Mouse (Mus musculus) midbrain, embryonic 10.5 days (tissue): ENCODE measurements around the gene Csnk2b. TPM values are rescaled to one million over a fixed set of nuclear protein-coding genes. Genes with fewer than 3 reads are reported as not detected.

Source experiments
- DNase-seq: peaks from one replicate; pipeline ENCODE4 v3.0.0-alpha.2; 2017; ENCODE audit warnings: low spot score
- H3K27ac ChIP-seq: fragments of 300-500 bp; sonication (generic); replicated peaks from 2 replicates; pipeline ENCODE4 v1.5.1; 2016; ENCODE audit warnings: mild to moderate bottlenecking
- H3K27me3 ChIP-seq: fragments of 300-500 bp; sonication (generic); 2 replicates; pipeline ENCODE4 v1.6.1; 2016; ENCODE audit warnings: low read depth, mild to moderate bottlenecking; ENCODE audit not compliant: poor library complexity, severe bottlenecking
- H3K36me3 ChIP-seq: fragments of 300-500 bp; sonication (generic); 2 replicates; pipeline ENCODE4 v1.6.1; 2016; ENCODE audit warnings: mild to moderate bottlenecking, moderate library complexity
- H3K4me1 ChIP-seq: fragments of 300-500 bp; sonication (generic); 2 replicates; pipeline ENCODE4 v1.6.1; 2016
- H3K4me3 ChIP-seq: fragments of 300-500 bp; sonication (generic); 2 replicates; pipeline ENCODE4 v1.5.1; 2016; ENCODE audit warnings: mild to moderate bottlenecking, moderate library complexity
- H3K9me3 ChIP-seq: fragments of 300-500 bp; sonication (generic); replicated peaks from 2 replicates; pipeline ENCODE4 v1.6.1; 2016; ENCODE audit warnings: mild to moderate bottlenecking
- WGBS: fragments of 180-500 bp; shearing (Covaris S2); methylation state at CpG from one replicate; pipeline ENCODE4 v1.1.7; 2016; 5-methylcytosine and 5-hydroxymethylcytosine counted together
- polyA plus RNA-seq: library from polyadenylated mRNA; unstranded; fragments of >200 nt; fragmentation: Nextera tagmentation; extraction: Ambion mirVana; gene quantifications from 2 replicates; pipeline ENCODE4 v1.2.1, GENCODE M21; 2016

Csnk2b gene
- polyA plus RNA-seq, 1 experiment from 2014 or later = 306 TPM

DNA sequence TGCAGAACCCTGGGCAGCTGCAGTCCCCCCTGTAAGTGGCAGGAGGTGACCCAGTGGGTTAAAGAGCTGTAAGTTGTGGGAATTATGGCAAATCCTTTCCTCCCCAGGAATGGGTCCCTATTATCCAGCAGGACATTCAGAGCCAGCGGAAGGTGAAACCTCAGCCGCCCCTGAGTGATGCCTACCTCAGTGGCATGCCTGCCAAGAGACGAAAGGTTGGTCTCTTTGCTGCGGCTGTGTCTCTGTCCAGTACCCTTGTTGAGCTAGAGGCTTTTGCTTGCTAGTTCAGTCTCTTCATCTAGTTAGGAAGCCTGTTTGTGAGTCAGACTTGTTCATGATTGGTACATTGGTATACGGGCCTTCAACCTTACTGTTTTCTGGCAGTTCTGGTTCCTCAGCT is 24.3 kb upstream of the Csnk2b start:
- H3K4me1 ChIP-seq = no peaks in the 10 kb centered on the region
- 92% methylated on average over 5 of the region's 5 CpGs for WGBS
- H3K9me3 ChIP-seq = peaks cover 13% of the 10 kb centered on the region
- no peak for DNase-seq
- no peak overlapping the region for H3K4me3 ChIP-seq
- peaks cover 99% of the 10 kb centered on the region for H3K36me3 ChIP-seq
- no peaks in the 10 kb centered on the region for H3K27me3 ChIP-seq
- no peak overlapping the region for H3K27ac ChIP-seq

DNA sequence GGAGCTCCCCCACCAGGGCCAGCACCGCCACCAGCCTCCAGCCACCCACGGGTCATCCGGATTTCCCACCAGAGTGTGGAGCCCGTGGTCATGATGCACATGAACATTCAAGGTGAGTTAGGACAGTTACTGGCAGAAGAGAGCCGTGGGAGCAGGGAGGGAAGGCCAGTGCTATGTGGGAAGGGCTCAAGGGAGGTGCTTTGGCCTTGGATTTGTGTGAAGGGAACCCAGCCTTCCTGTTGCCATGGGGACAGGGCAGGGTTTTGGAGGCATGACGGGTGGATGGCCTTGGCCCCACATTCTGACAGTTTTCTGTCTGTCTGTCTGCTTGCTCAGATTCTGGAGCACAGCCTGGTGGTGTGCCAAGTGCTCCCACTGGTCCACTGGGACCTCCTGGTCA is 20.1 kb upstream of the Csnk2b start:
- 89% methylated on average over 6 of the region's 6 CpGs for WGBS
- Histone ChIP-seq H3K9me3 (peaks cover 13% of the 10 kb centered on the region), H3K4me1 (peaks cover 10% of the 10 kb centered on the region), H3K4me3 (no peak overlapping the region), H3K36me3 (peaks cover 97% of the 10 kb centered on the region), H3K27me3 (no peaks in the 10 kb centered on the region), H3K27ac (no peak overlapping the region)
- DNase-seq = no peak

DNA sequence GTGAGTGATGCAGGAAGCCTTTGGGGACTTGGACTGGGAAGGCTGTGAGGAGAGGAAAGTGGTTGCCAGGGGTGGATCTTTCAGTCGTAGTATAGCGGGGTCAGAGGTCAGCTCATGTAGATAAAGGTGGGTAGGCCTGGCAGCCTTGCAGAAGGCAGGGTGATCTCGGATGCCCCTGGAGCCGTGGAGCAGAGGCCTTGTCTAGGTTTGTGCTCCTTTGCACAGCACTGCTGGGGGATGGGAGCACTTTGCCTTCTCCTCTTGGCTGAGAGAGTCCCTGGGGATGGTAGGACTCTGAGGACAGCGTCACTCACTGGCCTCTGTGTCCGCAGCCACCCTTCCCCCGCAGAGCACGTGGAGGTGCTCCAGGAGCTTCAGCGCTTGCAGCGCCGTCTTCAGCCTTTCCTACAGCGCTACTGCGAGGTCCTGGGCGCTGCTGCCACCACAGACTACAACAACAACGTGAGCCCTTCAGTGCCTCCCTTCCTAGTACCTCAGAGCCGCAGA is 18.7 kb upstream of the Csnk2b start:
- H3K36me3 ChIP-seq = peaks cover 83% of the 10 kb centered on the region
- peaks cover 13% of the 10 kb centered on the region for H3K9me3 ChIP-seq
- H3K27me3 ChIP-seq = no peaks in the 10 kb centered on the region
- H3K4me3 ChIP-seq = no peak overlapping the region
- H3K4me1 ChIP-seq = peaks cover 20% of the 10 kb centered on the region
- H3K27ac ChIP-seq = no peak overlapping the region
- WGBS = 85% methylated on average over 16 of the region's 16 CpGs
- no peak for DNase-seq

DNA sequence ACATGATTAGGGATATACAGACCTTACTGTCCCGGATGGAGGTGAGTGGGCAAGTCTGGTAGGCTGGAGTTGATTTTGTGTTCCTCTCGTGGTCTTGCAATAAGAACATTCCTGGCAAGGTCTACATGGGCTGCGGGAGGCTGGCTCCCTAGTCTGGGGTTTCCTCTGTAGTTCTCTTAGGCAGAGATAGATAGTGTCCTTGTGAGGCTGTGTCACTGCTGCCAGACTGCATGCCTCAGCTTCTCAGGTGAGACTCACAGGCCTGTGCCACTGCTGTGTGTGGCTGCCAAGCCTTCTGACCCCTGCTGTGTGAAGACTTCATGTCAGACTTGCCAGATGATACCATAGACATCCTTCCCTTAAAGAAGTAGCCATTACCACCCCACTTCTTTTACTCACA is 17.4 kb upstream of the Csnk2b start:
- WGBS = 93% methylated on average over 3 of the region's 3 CpGs
- DNase-seq = no peak
- Histone ChIP-seq H3K9me3 (peaks cover 13% of the 10 kb centered on the region), H3K36me3 (peaks cover 70% of the 10 kb centered on the region), H3K27me3 (no peaks in the 10 kb centered on the region), H3K27ac (no peak overlapping the region), H3K4me1 (peaks cover 20% of the 10 kb centered on the region), H3K4me3 (0 out of 2 replicates have a peak overlapping the region, but pooled peaks have one; percentile 9)

DNA sequence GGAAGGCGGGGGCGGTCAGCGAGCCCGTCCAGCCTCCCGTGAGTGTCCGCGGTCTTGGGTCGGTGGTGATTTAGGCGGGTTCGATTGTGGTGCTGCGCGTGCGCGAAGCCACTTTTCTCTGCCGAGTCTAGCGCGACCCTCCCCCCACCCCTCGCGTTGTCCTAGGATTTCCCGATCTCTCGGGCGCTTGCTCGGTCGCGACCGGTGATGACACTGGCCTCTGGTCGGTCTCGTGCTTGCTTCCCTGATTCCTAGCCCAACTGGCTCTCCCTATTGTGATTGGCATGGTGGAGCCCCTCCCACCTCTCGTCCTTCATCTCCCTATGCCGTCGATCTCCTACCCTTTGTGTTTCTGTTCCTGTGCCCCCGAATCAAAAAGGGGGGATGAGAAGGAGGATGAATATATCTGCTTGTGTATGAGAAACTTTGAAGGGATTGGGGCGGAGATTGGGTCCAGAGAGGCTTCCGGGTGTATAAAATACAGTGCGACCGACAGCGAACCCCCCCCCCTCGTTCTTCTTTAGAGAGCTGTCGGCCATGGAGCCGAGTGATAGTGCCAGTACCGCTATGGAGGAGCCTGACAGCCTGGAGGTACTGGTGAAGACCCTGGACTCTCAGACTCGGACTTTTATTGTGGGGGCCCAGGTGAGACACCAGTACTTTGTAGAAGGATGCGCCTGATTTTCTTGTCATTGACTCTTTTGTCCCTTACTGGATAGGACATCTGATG is 13.9 kb upstream of the Csnk2b start:
- H3K27me3 ChIP-seq = no peaks in the 10 kb centered on the region
- H3K4me3 ChIP-seq = peak overlapping the region; percentile 86
- 1% methylated on average over 42 of the region's 43 CpGs for WGBS
- H3K36me3 ChIP-seq = peaks cover 39% of the 10 kb centered on the region
- DNase-seq = no peak
- peak overlapping the region; percentile 99 for H3K27ac ChIP-seq
- peaks cover 23% of the 10 kb centered on the region for H3K4me1 ChIP-seq
- no peaks in the 10 kb centered on the region for H3K9me3 ChIP-seq

DNA sequence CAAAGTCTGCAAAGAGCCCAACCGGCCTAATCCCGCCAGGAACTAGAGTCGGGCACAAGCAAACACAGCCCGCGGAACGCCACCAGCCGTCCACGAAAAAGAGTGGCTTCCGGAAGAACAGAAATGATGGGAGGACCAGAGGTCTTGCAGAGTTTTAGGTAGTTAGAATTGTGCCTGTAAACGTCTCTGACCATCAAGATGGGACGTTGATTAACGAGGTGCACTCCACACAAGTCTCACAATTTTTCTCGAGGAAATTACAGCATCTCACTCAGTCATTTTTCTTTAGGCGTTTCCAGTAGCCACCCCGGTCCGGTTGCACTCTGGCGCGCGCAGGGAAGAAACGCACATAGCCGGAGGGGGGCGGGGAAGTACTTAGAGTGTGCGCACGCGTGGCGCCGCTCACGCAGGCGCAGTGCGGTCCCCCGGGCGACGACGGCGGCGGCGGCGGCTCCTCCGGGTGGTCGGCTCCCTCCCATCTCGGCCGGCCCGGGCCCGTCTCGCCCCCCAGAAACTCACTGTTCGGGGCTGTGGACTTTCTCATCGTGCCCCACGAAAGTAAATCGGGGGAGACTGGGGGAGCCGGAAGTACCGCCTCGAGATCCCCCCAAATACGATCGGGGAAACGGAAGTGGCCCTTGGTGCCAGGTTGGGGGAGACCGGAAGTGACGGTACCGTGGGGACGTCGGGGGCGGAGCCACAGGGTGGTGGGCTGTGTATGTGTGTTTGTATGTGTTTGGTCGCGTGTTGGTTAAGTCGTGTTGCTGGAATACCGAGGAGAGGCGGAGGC is 13.1 kb upstream of the Csnk2b start, which contains the start of gene Bag6:
Gene Bag6 (plus strand): TSS at position 378 of the 790 bp plus-strand sequence.
- under 1% methylated on average over 66 of the region's 66 CpGs for WGBS
- peak within 1 kb of the TSS; percentile 86 for H3K4me3 ChIP-seq
- no peaks in the 10 kb centered on the region for H3K27me3 ChIP-seq

DNA sequence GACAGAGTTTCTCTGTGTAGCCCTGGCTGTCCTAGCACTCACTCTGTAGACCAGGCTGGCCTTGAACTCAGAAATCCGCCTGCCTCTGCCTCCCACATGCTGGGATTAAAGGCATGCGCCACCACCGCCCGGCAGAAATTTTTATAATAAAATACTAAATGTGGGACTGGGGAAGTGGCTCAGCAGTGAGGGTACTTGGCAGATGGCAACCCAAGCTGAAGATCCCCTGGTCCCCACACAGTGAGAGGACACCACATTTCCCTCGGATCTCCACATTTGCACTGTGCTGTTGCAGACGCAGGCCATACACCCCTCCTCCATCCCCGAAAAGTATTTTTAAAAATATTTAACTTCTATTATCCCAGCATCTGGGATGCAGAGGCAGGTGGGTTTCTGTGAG is 11.7 kb upstream of the Csnk2b start:
- no peak for DNase-seq
- peaks cover 24% of the 10 kb centered on the region for H3K36me3 ChIP-seq
- no peaks in the 10 kb centered on the region for H3K27me3 ChIP-seq
- H3K9me3 ChIP-seq = no peaks in the 10 kb centered on the region
- peak overlapping the region; percentile 8; the same call in 1 of the 2 replicates for H3K4me3 ChIP-seq
- H3K27ac ChIP-seq = no peak overlapping the region
- H3K4me1 ChIP-seq = peaks cover 19% of the 10 kb centered on the region
- 93% methylated on average over 7 of the region's 7 CpGs for WGBS

More for the DNA sequence above, 13.1 kb upstream of the Csnk2b start, which contains the start of gene Bag6:
- Histone ChIP-seq H3K36me3 (peaks cover 34% of the 10 kb centered on the region), H3K4me1 (peaks cover 23% of the 10 kb centered on the region), H3K9me3 (no peaks in the 10 kb centered on the region), H3K27ac (peak within 1 kb of the TSS; percentile 99)
- DNase-seq = peak; percentile 93

DNA sequence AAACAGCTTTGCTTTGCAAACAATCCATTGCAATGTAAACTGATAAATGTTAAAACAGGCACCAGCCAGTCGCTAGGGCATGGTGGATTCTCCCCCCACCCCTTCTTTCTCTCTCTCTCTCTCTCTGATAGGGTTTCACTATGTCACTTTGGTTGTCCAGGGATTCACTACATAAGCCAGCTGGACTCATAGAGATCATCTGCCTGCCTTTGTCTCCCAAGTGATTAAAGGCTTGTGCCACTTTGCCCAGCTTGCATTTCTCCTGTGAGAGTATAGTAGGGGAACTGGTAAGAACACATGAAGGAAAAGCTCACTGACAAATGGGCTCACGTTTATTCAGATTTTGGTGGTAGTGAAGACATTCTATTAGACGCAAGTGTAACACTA is 10.3 kb upstream of the Csnk2b start:
- no peak overlapping the region for H3K27ac ChIP-seq
- peaks cover 18% of the 10 kb centered on the region for H3K36me3 ChIP-seq
- whole genome bisulfite sequencing = 74% methylated on average over 3 of the region's 3 CpGs

DNA sequence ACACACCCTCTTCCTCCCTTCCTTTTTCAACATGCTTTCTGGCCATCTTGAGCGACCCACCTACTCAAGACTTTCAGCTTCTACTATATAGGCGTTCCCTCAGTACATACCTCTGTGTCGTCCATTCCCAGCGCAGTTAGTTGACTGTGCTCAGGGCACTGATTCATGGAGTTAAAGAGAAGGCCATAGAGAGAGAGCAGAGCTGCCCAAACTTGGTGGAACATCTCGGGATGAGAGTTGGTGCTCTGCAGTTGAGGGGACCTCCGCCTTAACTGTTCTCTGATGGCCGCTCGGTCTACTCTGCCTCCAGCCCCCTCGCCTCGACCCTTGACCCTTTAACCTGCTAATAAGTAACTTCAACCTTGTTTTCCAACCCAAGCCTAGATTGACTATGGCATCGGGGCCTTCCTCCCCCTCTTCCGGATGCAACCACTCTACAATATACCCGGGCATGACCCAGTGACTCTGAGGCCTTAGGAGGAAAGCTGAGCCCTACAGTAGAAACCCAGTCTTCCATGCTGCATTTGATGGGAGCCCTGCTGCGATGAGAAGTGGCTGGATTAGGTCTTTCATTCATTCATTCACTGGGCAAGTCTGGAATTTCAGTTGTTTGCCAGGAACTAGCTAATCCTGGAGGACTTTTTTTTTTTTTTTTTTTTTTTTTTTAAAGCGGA is 9.8 kb upstream of the Csnk2b start, which contains the start of gene Apom:
Gene Apom (minus strand): TSS at position 551 of the 674 bp plus-strand sequence.
- 82% methylated on average over 15 of the region's 15 CpGs for WGBS
- Histone ChIP-seq H3K27me3 (no peaks in the 10 kb centered on the region), H3K36me3 (peaks cover 18% of the 10 kb centered on the region), H3K4me3 (peak within 1 kb of the TSS; percentile 21; the same call in 1 of the 2 replicates), H3K9me3 (no peaks in the 10 kb centered on the region), H3K27ac (no peak within 1 kb of the TSS), H3K4me1 (peaks cover 23% of the 10 kb centered on the region)
- DNase-seq = no peak

More for the DNA sequence above, 10.3 kb upstream of the Csnk2b start:
- Histone ChIP-seq H3K9me3 (no peaks in the 10 kb centered on the region), H3K4me3 (no peak overlapping the region), H3K27me3 (no peaks in the 10 kb centered on the region), H3K4me1 (peaks cover 23% of the 10 kb centered on the region)
- DNase-seq = no peak

DNA sequence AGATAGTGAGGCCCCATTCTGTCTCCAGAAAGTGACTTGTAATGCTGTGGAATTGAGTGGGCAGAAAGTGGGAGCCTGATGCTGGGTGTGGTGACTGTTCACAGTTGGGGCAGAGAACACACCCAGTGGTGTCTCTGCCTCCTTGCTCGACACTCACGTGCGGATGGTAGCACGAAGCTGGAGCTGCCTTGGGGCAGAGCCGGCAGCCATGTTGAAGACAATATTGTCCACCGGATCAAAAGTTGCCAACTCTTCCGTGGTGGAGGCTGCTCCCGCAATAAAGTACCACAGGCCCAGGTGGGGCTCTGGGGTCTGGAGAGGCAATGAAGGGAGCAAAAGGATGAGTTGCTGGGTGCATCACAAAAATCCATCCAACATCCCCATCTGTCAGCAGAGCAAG is 9.2 kb upstream of the Csnk2b start:
- WGBS = 90% methylated on average over 8 of the region's 8 CpGs
- Histone ChIP-seq H3K27me3 (no peaks in the 10 kb centered on the region), H3K27ac (no peak overlapping the region), H3K36me3 (peaks cover 18% of the 10 kb centered on the region), H3K4me1 (peaks cover 23% of the 10 kb centered on the region), H3K4me3 (no peak overlapping the region), H3K9me3 (no peaks in the 10 kb centered on the region)
- no peak for DNase-seq

DNA sequence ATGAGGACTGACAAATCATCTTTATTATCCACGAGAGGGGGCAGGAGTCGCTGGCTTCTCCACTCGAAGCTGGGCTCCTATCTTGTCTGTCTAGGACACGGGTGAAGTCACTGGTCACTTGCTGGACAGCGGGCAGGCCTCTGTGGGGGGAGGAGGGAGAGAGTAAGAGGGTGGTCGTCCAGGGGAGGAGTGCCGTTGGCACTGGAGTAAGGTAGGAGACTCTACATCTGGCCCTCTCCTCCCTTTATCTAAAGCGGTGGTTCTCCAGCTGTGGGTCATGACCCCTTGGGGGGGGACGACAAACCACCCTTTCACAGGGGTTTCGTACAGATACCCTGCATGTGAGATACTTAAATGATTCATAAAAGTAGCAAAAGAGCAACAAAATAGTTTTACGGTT is 7.1 kb upstream of the Csnk2b start:
- Histone ChIP-seq H3K4me1 (peaks cover 29% of the 10 kb centered on the region), H3K36me3 (peaks cover 29% of the 10 kb centered on the region), H3K9me3 (no peaks in the 10 kb centered on the region), H3K4me3 (no peak overlapping the region), H3K27me3 (no peaks in the 10 kb centered on the region), H3K27ac (no peak overlapping the region)
- WGBS = 76% methylated on average over 11 of the region's 11 CpGs
- no peak for DNase-seq

DNA sequence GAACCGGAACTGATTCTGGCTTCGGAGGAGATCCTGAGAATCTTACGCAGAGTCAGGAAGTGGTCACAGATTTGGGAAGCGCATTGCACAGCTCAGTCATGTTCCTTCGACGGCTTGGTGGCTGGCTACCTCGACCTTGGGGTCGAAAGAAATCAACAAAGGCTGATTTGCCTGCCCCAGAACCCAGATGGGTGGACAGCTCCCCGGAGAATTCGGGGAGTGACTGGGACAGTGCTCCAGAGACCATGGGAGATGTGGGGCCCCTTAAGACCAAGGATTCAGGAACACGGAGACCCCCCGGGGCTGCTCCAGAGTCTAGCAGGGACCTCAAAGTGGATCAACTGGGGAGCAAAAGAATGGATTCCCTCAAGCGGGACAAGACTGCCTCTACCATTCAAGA is 5.2 kb upstream of the Csnk2b start:
- H3K27ac ChIP-seq = 0 out of 2 replicates have a peak overlapping the region, but pooled peaks have one; percentile 92
- H3K36me3 ChIP-seq = peaks cover 37% of the 10 kb centered on the region
- peaks cover 36% of the 10 kb centered on the region for H3K4me1 ChIP-seq
- peak overlapping the region; percentile 78 for H3K4me3 ChIP-seq
- no peaks in the 10 kb centered on the region for H3K27me3 ChIP-seq
- 71% methylated on average over 13 of the region's 13 CpGs for WGBS
- H3K9me3 ChIP-seq = no peaks in the 10 kb centered on the region
- DNase-seq = no peak
